Comparison of ENCODE assay signal across 8 mouse cellular contexts in the genomic region with DNA sequence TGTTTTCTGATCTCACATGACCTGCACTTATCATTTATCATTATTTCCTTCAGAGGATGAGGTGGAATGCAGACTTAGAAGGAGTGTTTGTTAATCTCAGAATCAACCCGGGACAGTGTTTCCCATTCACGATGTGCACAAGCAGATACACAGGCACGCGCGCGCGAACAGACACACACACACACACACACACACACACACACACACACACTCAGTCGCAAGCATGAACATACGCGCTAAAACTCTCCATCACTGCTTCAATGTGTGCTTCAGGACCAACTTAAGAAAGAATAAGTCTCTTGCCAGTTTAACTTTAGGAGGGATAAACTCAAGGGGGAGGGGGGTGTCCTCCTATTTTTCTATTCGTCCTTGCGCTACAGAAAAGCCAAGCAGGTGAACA. TPM values are rescaled to one million over a fixed set of nuclear protein-coding genes. Genes with fewer than 3 reads are reported as not detected.
DNase-seq lines count a peak whose midpoint lies in the region; ATAC-seq and TF ChIP-seq lines count a peak whose summit lies in the region.

No protein-coding gene starts in this region.

- no peaks in the 10 kb centered on the region for H3K36me3 ChIP-seq in embryonic facial prominence, embryonic 10.5 days (replicated peaks)
- no peaks in the 10 kb centered on the region for H3K36me3 ChIP-seq in hindbrain, embryonic 15.5 days
- no peaks in the 10 kb centered on the region for H3K36me3 ChIP-seq in neural tube, embryonic 13.5 days

- intact Hi-C loops in left cerebral cortex, adult 2 months (cut with DNase I), result loop anchor here (5.0 kb wide), 2 partner anchors 872 to 887 kb away; no protein-coding TSS in a partner anchor

- no peak overlapping the region for H3K27ac ChIP-seq in left cerebral cortex, adult 2 months
- H3K27ac ChIP-seq in embryonic facial prominence, embryonic 10.5 days (replicated peaks), result no peak overlapping the region
- H3K27ac ChIP-seq in hindbrain, embryonic 15.5 days (replicated peaks), result peak overlapping the region; percentile 85
- H3K27ac ChIP-seq in neural tube, embryonic 13.5 days (replicated peaks), result 0 out of 2 replicates have a peak overlapping the region, but pooled peaks have one; percentile 72

- H3K9ac ChIP-seq in hindbrain, embryonic 15.5 days, result peak overlapping the region; percentile 52; the same call in 1 of the 2 replicates
- H3K9ac ChIP-seq in neural tube, embryonic 13.5 days, result peak overlapping the region; percentile 62; the same call in 1 of the 2 replicates

- H3K4me3 ChIP-seq in left cerebral cortex, adult 2 months, result peak overlapping the region; percentile 52
- H3K4me3 ChIP-seq in embryonic facial prominence, embryonic 10.5 days, result peak overlapping the region; percentile 53
- peak overlapping the region; percentile 50 for H3K4me3 ChIP-seq in hindbrain, embryonic 15.5 days
- peak overlapping the region; percentile 45 for H3K4me3 ChIP-seq in neural tube, embryonic 13.5 days

- H3K4me1 ChIP-seq in embryonic facial prominence, embryonic 10.5 days, result 0 out of 2 replicates have a peak, but pooled peaks cover 2% of the 10 kb centered on the region
- H3K4me1 ChIP-seq in hindbrain, embryonic 15.5 days (replicated peaks), result no peaks in the 10 kb centered on the region
- no peaks in the 10 kb centered on the region for H3K4me1 ChIP-seq in neural tube, embryonic 13.5 days (replicated peaks)

- peak; percentile 27; the same call in 1 of the 2 replicates for ATAC-seq in hindbrain, embryonic 15.5 days (ENCODE audit: low FRiP score, low read depth)
- ATAC-seq in neural tube, embryonic 13.5 days (ENCODE audit: low read depth), result peak; percentile 48
- no peak for ATAC-seq in CD4-positive, CD25-positive, alpha-beta regulatory T cell, adult 4 months
- no peak for ATAC-seq in erythroid progenitor cell, adult 5-6 weeks (replicated peaks; ENCODE audit: low FRiP score, poor library complexity, severe bottlenecking)

- H3K9me3 ChIP-seq in embryonic facial prominence, embryonic 10.5 days, result no peaks in the 10 kb centered on the region
- no peaks in the 10 kb centered on the region for H3K9me3 ChIP-seq in hindbrain, embryonic 15.5 days
- no peaks in the 10 kb centered on the region for H3K9me3 ChIP-seq in neural tube, embryonic 13.5 days

- H3K4me2 ChIP-seq in hindbrain, embryonic 15.5 days, result peak overlapping the region; percentile 69
- peak overlapping the region; percentile 61 for H3K4me2 ChIP-seq in neural tube, embryonic 13.5 days

- peak in 1 of 2 experiments; percentile 9 for DNase-seq in left cerebral cortex, adult 2 months (ENCODE audit: extremely low spot score in 1 of 2, low spot score in 2 of 2)
- DNase-seq in left cerebral cortex, adult 9 months (ENCODE audit: low spot score in 2 of 2), result no peak
- peak; percentile 13 for DNase-seq in embryonic facial prominence, embryonic 10.5 days (ENCODE audit: low spot score)
- no peak for DNase-seq in spleen, postnatal 36 days (ENCODE audit: low spot score in 2 of 2)

- 23% methylated on average over 12 of the region's 12 CpGs for WGBS in embryonic facial prominence, embryonic 10.5 days
- 11% methylated on average over 12 of the region's 12 CpGs for WGBS in hindbrain, embryonic 15.5 days
- 23% methylated on average over 12 of the region's 12 CpGs for WGBS in neural tube, embryonic 13.5 days

- TF ChIP-seq CTCF in left cerebral cortex, adult 2 months (IDR thresholded peaks at IDR 0.05), result no peak

- peaks cover 38% of the 10 kb centered on the region for H3K27me3 ChIP-seq in embryonic facial prominence, embryonic 10.5 days (replicated peaks; ENCODE audit: low read depth, poor library complexity, severe bottlenecking)
- H3K27me3 ChIP-seq in hindbrain, embryonic 15.5 days, result no peaks in the 10 kb centered on the region
- H3K27me3 ChIP-seq in neural tube, embryonic 13.5 days, result peaks cover 7% of the 10 kb centered on the region; the same call in 1 of the 2 replicates

RNA-seq across cellular contexts. Expression of a gene that starts 0.4 kb away (rescaled TPM):
- total RNA-seq in left cerebral cortex, adult 2 months (2021), result 10 to 100 TPM; 46.7 to 49.3 TPM
- 0.31 and 0.61 TPM in 2 replicates for polyA plus RNA-seq in embryonic facial prominence, embryonic 10.5 days (2016; fragmentation: Nextera tagmentation; extraction: Ambion mirVana)
- 29.5 and 32.6 TPM in 2 replicates for polyA plus RNA-seq in hindbrain, embryonic 15.5 days (2015; fragmentation: Nextera tagmentation; extraction: Ambion mirVana)
- polyA plus RNA-seq in neural tube, embryonic 13.5 days (2015; fragmentation: Nextera tagmentation; extraction: Ambion mirVana), result 14.3 and 14.9 TPM in 2 replicates
- under 1 TPM; 0.04 to 0.19 TPM for polyA plus RNA-seq in CD4-positive, CD25-positive, alpha-beta regulatory T cell, adult 4 months (2017; shearing (Covaris generic))
- total RNA-seq in erythroid progenitor cell, adult 5-6 weeks (2015; ENCODE audit: low replicate concordance), result not detected in 2 replicates
- not detected in 2 replicates for total RNA-seq in erythroid progenitor cell, adult 5-6 weeks (2017; ENCODE audit: low replicate concordance)

Comparison
In these comparisons a context has a peak if more than half of its experiments do, and no peak if none do; other contexts are left out.
1. H3K27ac ChIP-seq: peak in hindbrain, embryonic 15.5 days (single experiment) and neural tube, embryonic 13.5 days (single experiment); none in left cerebral cortex, adult 2 months (single experiment) and embryonic facial prominence, embryonic 10.5 days (single experiment).
2. ATAC-seq: peak in hindbrain, embryonic 15.5 days (single experiment) and neural tube, embryonic 13.5 days (single experiment); none in CD4-positive, CD25-positive, alpha-beta regulatory T cell, adult 4 months (single experiment) and erythroid progenitor cell, adult 5-6 weeks (single experiment).
3. Peak in every context shown above with its lines, with median percentiles within 50 percentile points of each other: H3K4me3 ChIP-seq.